Mouse (Mus musculus): ENCODE results near the gene AL732309.1.

The AL732309.1 gene

DNA sequence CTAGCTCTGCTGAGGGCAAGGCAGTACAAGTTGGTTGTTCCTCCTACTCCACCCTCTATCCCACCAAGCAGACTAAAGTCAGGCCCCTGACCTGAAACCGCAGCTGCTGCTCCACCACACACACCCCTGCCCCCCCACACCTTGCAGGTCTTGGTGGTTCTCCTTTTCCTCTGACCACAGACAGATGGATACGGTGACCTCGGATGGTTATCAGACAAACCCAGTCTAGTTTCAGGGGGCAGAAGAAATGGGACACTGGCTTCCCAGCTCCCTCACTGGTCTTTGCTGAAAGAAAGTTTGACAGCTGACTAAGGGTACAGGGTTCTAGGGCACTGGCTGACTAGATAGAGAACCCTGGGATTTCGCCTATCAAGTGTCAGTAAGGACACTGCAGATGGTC lies 13.2 kb downstream of the AL732309.1 start:
- TF ChIP-seq GATA4 (IDR thresholded peaks at IDR 0.05; ENCODE audit: insufficient replicate concordance, low read length) = no peak

DNA sequence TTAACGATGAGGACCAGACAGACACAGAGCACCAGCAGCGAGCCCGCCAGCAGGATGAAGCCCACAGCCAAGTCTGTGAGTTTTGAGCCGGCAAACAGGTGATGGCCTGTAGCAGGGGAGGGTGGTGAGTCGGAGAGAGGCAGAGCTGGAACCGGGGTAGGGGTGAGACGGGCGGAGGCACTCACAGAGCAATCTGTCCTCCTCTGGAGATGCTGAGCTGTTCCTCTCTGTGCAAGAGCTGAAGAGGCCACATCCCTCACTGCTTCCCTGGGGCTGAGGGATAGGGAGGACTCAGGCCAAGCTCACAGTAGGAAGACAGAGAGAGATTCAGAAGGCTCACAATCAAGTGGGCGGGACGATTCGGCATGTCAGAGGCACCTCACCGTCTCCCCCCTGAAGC lies 15.6 kb downstream of the AL732309.1 start:
- no peak for TF ChIP-seq GATA4 (IDR thresholded peaks at IDR 0.05; ENCODE audit: insufficient replicate concordance, low read length)

DNA sequence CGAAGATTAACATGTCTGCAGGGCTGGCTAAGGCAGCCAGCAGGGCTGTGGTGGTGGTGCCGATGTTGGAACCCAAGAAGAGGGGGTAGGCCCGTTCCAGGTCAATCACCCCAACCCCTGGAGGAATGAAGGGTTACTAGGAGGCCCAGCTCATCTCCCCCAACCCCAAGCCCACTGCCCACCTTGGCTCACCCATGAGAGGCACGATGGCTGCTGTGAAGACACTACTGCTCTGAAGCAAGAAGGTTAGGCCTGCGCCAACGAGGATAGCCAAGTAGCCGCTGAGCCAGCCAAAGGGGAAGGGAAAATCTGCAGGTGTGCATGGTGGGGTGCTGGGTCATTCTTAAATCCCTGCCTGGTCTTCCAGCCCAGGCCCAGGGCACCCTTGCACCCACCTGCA lies 16.1 kb downstream of the AL732309.1 start:
- TF ChIP-seq GATA4 (IDR thresholded peaks at IDR 0.05; ENCODE audit: insufficient replicate concordance, low read length) = no peak

DNA sequence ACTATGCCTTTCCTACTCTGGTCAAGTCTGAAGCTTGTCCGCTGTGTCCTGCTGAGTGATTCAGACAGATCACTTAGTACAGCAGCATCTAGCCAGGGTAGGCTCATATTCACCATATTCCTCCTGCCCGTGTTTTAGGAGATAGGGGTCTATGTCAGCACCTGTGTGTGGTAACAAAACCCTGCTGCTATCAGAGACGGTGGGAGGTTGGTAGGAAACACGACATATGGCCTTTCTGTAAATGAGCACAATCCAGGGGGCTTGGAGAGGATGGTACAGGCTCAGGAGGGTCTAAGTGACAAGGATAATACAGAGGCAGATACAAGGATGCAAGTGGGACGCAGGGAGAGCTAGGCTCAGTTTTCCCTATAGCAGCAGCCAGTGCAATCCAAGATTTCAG lies 17.1 kb downstream of the AL732309.1 start:
- no peak for TF ChIP-seq GATA4 (IDR thresholded peaks at IDR 0.05; ENCODE audit: insufficient replicate concordance, low read length)

DNA sequence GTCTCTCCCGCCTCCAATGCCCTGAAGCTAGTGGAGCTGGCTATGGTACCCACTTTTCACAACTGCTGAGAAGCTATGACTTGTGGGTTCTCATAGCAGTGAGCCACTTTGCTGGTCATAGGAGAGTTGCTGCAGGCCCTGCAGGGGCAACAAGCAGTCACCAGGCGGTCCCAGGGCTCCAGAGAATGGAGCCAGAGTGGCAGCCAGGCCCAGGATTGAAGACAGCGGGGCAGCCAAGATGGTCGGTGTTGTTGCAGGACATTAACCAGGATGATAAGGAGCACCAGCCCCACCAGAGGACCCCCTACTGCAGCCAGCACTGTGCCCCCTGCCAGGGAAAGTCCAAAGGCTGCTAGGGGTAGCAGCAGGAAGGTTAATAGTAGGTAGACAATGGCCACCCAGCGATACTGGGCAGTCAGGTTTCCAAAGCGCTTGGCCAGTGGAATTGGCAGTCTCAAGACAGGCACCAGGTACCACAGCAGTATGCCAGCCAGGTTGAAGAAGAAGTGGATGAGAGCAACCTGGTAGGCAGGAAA lies 17.6 kb downstream of the AL732309.1 start:
- TF ChIP-seq GATA4 (IDR thresholded peaks at IDR 0.05; ENCODE audit: insufficient replicate concordance, low read length) = no peak

DNA sequence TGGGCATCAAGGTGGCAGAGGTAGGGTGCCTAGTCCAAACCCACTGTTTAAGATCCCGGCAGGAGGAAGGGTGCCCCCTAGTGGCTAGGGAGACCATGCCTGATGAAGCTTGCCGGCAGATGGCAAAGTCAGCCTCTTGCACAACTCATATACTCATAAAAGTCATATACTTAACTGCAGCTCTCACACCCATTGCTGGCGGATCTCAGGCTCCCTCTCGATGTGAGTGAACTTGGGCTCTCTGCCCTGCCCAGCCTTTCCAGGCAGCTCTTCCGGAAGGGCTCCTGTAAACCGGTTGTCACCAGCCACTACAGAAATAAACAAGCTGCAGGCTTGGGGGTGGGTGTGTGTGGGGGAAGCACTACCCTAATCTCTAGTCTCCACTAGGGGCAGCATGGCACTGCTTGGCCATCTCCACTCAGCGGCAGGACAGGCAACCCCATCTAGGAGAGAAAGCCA lies 18.2 kb downstream of the AL732309.1 start:
- TF ChIP-seq GATA4 (IDR thresholded peaks at IDR 0.05; ENCODE audit: insufficient replicate concordance, low read length) = no peak

DNA sequence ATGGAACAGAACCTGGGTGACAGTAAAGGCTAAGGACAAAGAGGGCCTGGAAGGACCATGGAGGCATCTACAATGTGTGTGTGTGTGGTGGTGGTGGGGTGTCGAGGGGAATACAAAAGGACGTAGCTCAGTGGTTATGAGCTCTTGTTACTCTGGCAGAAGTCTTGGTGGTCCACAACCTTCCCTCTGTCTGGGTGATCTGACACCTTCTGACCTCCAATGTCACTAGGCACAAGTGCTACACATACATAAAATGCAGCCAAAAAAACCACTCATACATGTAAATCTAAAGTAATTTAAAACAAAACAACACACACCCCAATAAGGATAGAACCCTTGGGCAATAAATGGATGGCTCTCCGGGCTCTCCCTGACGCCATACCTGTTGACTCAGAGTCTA lies 19.3 kb downstream of the AL732309.1 start:
- no peak for TF ChIP-seq GATA4 (IDR thresholded peaks at IDR 0.05; ENCODE audit: insufficient replicate concordance, low read length)

DNA sequence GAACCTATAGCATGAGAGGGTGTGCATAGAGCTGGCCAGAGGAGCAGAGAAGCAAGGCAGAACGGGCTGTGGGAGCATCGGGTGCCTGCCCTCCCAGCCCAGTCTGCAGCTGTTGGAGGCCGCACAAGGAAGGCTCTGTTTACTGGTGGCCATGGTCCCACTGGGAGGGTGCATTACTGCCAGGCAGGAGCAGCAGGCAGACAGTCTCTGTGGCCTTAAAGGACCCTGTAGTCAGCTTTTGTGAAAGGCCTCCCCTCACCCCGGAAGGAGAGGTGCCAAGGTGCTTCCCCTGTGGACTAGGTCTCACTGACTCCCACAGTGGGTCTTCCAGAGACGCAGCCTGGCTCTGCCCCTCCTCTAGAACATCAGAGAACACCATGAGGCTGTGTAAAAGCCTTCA lies 19.8 kb downstream of the AL732309.1 start:
- TF ChIP-seq GATA4 (IDR thresholded peaks at IDR 0.05; ENCODE audit: insufficient replicate concordance, low read length) = no peak

DNA sequence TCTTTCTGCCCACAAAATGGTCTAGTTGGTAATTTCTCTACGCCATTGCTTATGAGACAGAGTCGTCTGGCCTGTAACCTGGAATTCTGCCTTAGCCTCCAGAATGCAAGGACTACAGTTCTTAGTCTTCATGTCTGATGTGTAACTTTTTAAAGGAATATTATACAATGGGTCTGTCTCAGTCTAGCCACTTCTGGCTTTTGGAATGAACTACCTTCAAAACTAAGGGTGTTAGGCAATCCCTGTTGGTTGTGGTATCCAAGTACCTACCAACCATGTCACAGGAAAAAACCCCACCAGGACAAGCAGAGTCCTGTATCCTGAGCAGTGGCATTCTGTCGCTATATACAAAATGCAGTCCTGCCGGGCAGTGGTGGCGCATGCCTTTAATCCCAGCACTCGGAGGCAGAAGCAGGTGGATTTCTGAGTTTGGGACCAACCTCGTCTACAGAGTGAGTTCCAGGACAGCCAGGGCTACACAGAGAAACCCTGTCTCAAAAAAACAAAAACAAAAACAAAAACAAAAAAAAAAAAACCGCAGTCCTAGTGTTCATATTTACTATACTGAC lies 20.8 kb downstream of the AL732309.1 start:
- TF ChIP-seq GATA4 (IDR thresholded peaks at IDR 0.05; ENCODE audit: insufficient replicate concordance, low read length) = no peak

DNA sequence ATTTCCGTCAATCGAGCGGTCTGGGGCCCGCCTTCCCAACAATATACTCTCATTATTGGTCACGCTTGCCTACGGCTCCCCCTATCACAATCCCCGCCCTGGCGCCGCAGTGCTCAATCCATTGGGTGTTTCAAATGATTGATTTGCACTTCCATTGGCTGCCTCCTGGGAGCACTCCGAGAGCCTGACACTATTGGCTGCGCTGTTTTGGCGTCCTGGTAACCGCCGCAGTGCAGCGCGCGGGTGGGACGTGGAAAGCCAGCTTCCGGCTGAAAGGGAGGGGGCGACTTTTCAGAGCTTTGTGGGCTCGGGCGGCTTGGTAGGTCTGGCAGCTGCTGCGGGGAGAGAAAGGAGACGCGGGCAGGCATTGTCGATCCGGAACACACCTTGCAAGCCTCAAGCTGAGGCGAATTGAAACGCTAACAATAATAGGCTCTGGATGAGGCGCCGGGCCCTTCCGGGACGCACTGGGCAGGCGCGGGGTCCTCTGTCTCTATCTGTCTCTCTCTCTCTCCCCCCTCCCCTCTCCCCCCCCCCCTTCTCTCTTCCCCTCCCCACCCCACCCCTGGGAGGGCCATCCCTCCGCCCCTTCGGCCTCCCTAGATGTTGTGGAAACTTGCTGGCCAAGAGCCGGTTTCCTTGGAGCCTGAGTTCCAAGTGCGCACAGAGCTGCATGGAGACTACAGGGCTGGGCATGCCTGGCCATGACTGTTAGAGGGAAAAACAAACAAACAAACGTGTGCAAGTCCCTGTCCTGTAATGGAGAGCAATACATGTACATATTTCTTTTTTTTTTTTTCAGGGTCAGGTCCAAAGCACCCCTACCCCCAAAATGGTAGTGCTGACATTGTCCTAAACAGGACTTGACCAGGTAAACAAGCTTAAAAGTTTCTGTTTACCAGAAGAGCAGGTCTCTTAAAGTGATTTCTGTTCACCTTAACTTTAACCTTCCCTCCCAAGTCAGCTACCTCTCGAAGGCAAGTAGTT lies 21.6 kb downstream of the AL732309.1 start:
- no peak for TF ChIP-seq GATA4 (IDR thresholded peaks at IDR 0.05; ENCODE audit: insufficient replicate concordance, low read length)

DNA sequence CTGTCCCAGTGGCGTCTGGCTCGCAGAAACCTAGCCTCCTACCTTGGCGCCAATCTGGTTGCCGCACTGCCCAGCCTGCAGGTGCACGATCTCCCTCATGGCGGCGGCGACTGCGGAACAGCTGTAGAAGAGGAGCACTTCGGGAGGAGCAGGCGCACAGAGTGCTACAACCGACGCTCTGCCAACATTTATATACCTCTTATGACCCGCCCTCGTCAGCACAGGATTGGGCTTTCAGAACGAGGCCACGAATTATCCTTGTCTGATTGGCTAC lies 22.2 kb downstream of the AL732309.1 start, which contains the start of gene Tubb4b:
Gene Tubb4b, minus strand, starts transcription at position 211 of the 274 bp plus-strand sequence.
- TF ChIP-seq GATA4 (IDR thresholded peaks at IDR 0.05; ENCODE audit: insufficient replicate concordance, low read length) = no peak; the same call in 1 of the 2 replicates

DNA sequence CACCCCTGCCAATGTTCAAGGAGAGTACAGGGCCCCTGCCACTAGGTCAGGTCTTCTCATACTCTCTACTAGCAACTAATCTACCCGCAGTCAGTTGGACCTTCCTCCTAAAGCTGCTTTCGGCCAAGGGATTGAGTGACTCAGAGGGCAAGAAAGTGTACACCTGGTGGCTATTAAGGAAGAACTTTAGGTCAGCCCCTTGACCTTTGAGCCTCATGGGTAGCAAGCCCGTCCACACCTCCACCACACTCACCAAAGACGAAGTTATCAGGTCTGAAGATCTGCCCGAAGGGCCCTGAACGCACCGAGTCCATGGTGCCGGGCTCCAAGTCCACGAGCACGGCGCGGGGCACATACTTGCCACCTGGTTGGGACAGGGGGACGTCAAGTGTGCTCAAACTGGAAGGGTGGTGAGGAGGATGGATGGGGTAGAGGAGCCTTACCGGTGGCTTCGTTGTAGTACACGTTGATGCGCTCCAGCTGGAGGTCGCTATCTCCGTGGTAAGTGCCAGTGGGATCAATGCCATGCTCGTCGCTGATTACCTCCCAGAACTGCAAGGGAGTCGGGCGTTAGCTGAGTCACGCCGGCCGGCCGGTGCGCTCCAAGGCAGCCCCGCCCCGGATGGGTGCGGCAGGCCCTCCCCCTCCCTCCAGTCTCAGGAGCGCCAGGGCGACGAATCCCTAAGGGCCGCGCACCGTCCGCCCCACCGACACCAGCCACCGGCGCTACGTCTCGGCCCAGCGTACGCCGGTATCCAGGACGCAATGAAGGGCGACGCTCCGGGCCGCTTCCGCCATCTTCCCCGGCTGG lies 22.8 kb downstream of the AL732309.1 start:
- TF ChIP-seq GATA4 (IDR thresholded peaks at IDR 0.05; ENCODE audit: insufficient replicate concordance, low read length) = peak; percentile 81; the same call in 1 of the 2 replicates

DNA sequence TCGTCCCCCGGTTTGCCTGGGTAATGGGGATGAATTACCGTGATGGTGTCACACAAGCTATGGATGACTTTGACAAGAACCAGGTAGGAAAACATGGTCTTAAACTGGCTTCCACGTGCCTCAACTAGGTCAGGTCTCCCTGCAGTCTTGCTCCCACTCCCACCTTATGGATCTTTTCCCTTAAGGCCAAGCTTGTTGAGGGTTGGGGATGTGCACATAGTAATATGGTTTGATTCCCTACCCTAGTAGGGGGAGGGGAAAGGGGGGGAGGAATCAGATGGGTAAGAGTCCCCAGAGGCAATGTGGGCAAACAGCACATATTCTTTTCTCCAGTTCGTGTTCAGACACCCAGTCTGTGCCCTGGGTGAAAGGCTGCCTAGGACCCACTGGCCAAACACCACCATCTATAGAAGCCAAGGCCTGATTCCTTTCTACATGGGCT lies 25.3 kb downstream of the AL732309.1 start:
- no peak for TF ChIP-seq GATA4 (IDR thresholded peaks at IDR 0.05; ENCODE audit: insufficient replicate concordance, low read length)

DNA sequence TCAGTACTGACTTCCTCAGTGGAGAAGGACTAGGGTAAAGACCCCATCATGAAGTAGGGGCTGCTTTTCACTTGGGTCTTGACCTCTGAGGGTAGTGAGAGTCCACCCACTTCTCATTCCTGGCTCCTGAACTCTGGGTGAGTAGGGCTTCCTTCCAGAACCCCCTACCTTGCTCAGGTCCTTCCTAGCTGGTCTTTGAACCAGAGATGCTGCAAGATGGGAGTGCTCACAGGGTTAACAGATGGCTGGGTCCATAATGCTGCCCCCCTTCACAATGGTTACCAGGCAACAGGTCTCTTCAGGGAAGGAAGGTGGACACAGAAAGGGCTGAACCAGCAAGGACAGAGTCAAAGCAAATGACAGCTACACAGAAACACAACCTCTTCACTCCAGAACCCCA lies 28.2 kb downstream of the AL732309.1 start, which contains the start of gene Fam166a:
Gene Fam166a, plus strand, starts transcription at position 301 of the 400 bp plus-strand sequence.
- TF ChIP-seq GATA4 (IDR thresholded peaks at IDR 0.05; ENCODE audit: insufficient replicate concordance, low read length) = no peak

DNA sequence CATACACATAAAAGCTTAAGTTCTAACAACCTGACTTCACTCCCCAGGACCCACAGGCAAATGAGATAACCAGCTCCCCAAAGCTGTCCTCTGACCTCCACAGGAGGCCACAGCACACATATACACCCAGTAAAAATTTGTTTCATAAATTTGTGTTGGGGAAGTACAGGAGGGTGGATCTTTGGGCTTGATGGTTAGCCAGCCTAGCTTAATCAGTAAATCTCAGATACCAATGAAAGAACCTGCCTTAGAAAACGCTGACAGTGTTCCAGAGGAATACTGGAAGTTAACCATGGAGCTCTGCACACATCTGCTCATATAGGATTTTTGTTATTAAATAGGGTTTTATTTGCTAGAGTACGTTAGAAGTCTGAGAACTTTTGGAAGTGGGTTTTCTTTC lies 29.0 kb downstream of the AL732309.1 start:
- no peak for TF ChIP-seq GATA4 (IDR thresholded peaks at IDR 0.05; ENCODE audit: insufficient replicate concordance, low read length)

Measured in liver, adult (tissue).